Mouse (Mus musculus) bone marrow macrophage, adult 2 months (primary cell): ENCODE data around the gene Riok1. TPM values are rescaled to one million over a fixed set of nuclear protein-coding genes. Genes with fewer than 3 reads are reported as not detected.
A peak's percentile ranks its signal among the peaks of the same experiment; 100 is the strongest.

Source experiments
- H3K27ac ChIP-seq: 2 replicates; pipeline ENCODE4 v1.5.1; 2012; ENCODE audit warnings: low read depth, low read length; ENCODE audit not compliant: insufficient read depth
- H3K4me1 ChIP-seq: 2 replicates; pipeline ENCODE4 v1.6.1; 2012; ENCODE audit warnings: low read length; ENCODE audit not compliant: control insufficient read depth, insufficient read depth
- H3K4me3 ChIP-seq: 2 replicates; pipeline ENCODE4 v1.5.1; 2012; ENCODE audit warnings: mild to moderate bottlenecking, low read length, moderate library complexity; ENCODE audit not compliant: insufficient read depth
- CTCF ChIP-seq: IDR thresholded peaks from 2 replicates; pipeline ENCODE4 v1.5.1; 2012; ENCODE audit warnings: low read depth, mild to moderate bottlenecking, low read length, moderate library complexity
- POLR2A ChIP-seq: IDR thresholded peaks from 2 replicates; pipeline ENCODE4 v1.6.1; 2012; ENCODE audit warnings: mild to moderate bottlenecking, low read depth, low read length, borderline replicate concordance
- polyA plus RNA-seq: library from polyadenylated mRNA; stranded (reverse); fragments of >200 nt; gene quantifications from 2 replicates; pipeline ENCODE4 v1.2.4, GENCODE M21; 2012; ENCODE audit not compliant: missing spikeins, insufficient read depth, insufficient read length

Gene Riok1
- 27.1 and 29.6 TPM in 2 replicates for polyA plus RNA-seq

- H3K4me3 ChIP-seq, result peak within 1 kb of the TSS; percentile 88
- TF ChIP-seq POLR2A, result no peak
- no peak for TF ChIP-seq CTCF
- H3K4me1 ChIP-seq, result peaks cover 18% of the 10 kb centered on the region
- H3K27ac ChIP-seq, result peak within 1 kb of the TSS; percentile 48
Measured at GRCm38 (mm10) chr13:38036343-38037043, at the start of gene Riok1. Gene Riok1, plus strand, starts transcription at chr13:38036995.

DNA sequence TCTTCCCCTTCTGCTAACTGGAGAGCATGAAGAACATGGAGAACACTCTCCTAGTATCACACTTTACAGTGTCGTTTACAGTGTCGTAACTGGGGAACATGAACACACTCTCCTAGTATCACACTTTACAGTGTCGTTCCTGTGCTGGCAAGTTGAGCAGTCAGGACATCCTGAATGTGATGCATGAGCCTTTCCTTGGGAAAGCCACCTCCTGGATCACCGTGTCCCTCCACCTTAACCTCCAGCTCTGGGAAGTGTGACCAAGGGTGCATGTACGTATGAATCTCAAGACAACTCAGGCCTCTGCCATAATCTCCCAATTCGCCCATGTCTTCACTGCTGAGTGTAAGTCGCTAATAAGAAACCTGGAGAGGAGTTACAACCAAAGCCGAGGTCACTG is 47.1 kb upstream of the Riok1 start:
- no peak overlapping the region for H3K27ac ChIP-seq
- H3K4me3 ChIP-seq, result no peak overlapping the region
- peaks cover 15% of the 10 kb centered on the region for H3K4me1 ChIP-seq
- TF ChIP-seq CTCF (no peak), POLR2A (no peak)

DNA sequence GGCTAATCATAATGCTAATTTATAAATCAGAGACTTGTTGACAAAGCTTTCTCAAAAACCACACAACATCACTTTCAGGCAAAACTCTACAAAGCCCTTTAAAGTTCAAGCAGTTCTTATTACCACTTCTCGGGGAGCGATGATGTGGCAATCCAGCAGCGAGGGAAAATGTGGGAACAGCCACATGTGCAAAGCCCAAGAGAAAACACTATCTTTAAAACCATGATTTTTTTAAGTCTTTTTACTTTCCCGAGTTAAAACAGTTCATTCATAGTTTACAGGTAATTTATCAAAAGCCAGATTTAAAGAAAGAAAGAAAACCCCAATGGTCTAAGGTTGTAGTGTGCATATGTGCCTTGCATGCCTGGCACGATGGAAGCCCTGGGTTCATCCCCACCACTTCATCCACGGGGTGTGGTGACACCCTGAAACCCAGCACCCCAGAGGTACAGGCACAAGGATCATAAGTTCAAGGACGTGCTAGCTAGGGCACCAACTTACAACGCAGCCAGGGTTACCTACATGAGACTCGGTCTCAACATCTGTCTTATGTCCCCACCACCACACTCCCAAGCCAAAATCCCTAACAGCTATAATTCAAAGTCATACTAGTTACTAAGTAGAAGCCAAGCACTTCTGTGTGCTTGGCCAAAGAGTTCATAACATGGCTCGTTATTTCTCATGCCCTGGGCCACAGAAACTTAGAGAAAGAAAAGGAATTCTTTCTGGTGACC is 44.0 kb upstream of the Riok1 start:
- H3K4me3 ChIP-seq, result peak overlapping the region; percentile 99
- H3K4me1 ChIP-seq, result peaks cover 20% of the 10 kb centered on the region
- TF ChIP-seq CTCF, result no peak
- TF ChIP-seq POLR2A, result no peak
- H3K27ac ChIP-seq, result peak overlapping the region; percentile 78

- TF ChIP-seq CTCF (no peak), POLR2A (no peak)
Measured at GRCm38 (mm10) chr13:37993376-37993703, 43.5 kb upstream of the Riok1 start.

DNA sequence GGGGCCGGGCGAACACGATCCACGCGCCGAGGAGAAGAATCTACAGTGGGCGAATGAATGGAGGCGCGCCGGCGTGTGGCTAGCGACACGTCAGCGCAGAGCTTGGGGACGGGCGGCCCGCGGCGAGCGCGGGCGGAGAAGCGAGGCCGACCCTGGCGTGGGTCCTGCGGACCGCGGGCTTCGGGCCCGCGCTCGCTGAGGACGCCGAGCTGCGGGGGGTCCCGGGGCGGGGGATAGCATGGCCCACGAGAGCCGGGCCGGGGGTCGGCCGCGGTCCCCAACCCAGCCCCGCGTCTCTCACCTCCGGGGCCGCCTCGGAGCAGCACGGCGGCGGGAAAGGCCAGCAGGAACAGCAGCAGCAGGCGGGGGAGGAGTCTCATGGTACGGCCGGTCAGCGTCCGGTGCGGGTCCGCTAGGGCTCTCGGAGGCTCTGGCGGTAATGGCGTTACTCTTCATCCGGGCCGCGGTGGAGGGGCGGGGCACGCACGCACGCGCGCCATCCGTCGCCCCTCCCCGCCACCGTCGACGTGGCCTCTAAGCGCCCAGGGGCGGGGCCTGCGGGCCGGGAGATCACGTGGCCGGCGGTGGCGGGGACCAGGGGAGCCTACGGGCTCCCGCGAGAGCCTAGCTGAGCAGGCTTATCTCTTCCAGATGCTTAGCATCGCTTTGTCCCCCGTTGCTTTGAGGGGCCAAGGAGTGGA is 42.9 kb upstream of the Riok1 start, which contains the start of gene Ssr1:
Gene Ssr1, minus strand, starts transcription at position 514 of the 701 bp plus-strand sequence.
- TF ChIP-seq CTCF (no peak), POLR2A (no peak)
- peak within 1 kb of the TSS; percentile 78 for H3K27ac ChIP-seq
- peaks cover 23% of the 10 kb centered on the region for H3K4me1 ChIP-seq
- H3K4me3 ChIP-seq, result peak within 1 kb of the TSS; percentile 99

More at GRCm38 (mm10) chr13:37993376-37993703, 43.5 kb upstream of the Riok1 start:
- peaks cover 22% of the 10 kb centered on the region for H3K4me1 ChIP-seq
- H3K4me3 ChIP-seq, result peak overlapping the region; percentile 99
- H3K27ac ChIP-seq, result peak overlapping the region; percentile 78

DNA sequence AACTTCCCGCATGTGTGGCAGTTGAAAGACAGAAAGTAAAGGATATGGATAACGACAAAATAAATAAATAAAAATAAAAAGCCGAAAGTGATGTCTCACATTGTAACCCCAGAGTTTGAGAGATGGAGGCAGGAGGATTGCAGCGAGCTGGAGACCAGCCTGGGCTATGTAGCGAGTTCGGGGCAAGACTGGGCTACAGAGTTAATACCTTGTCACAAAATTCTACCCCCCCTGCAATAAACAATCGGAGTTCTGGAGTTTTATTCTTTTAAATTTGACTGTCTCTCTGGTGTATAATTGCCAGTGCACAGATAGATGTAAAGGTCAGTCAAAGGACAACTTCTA is 42.4 kb upstream of the Riok1 start:
- Histone ChIP-seq H3K4me3 (peak overlapping the region; percentile 42; the same call in 1 of the 2 replicates), H3K4me1 (peaks cover 23% of the 10 kb centered on the region), H3K27ac (no peak overlapping the region)
- no peak for TF ChIP-seq CTCF
- no peak for TF ChIP-seq POLR2A

- TF ChIP-seq CTCF (no peak), POLR2A (no peak)
- Histone ChIP-seq H3K4me1 (peaks cover 8% of the 10 kb centered on the region), H3K4me3 (no peak overlapping the region), H3K27ac (no peak overlapping the region)
Measured at GRCm38 (mm10) chr13:37999713-38000112, 37.1 kb upstream of the Riok1 start.

GRCm38 (mm10) chr13:38002461-38002860 is 34.3 kb upstream of the Riok1 start:
- Histone ChIP-seq H3K4me1 (peaks cover 7% of the 10 kb centered on the region), H3K27ac (no peak overlapping the region), H3K4me3 (no peak overlapping the region)
- no peak for TF ChIP-seq CTCF
- no peak for TF ChIP-seq POLR2A

- TF ChIP-seq CTCF (no peak), POLR2A (no peak)
- Histone ChIP-seq H3K4me3 (no peak overlapping the region), H3K27ac (no peak overlapping the region), H3K4me1 (peaks cover 12% of the 10 kb centered on the region)
Measured at GRCm38 (mm10) chr13:38007972-38008371, 28.8 kb upstream of the Riok1 start.
